Mouse (Mus musculus) brain, adult 2 months (tissue): ENCODE measurements around the gene Angptl4.

ENCODE experiments used
- DNase-seq: peaks from one replicate; pipeline ENCODE4 v3.0.0; 2011; ENCODE audit warnings: low read depth, low spot score

Gene Angptl4

GRCm38 (mm10) chr17:33804745-33805144 is 23.1 kb upstream of the Angptl4 start:
- DNase-seq: no peak

- no peak for DNase-seq
Measured at GRCm38 (mm10) chr17:33804205-33804604, 22.6 kb upstream of the Angptl4 start.

GRCm38 (mm10) chr17:33802221-33802620 is 20.6 kb upstream of the Angptl4 start:
- DNase-seq: no peak

GRCm38 (mm10) chr17:33799277-33799676 is 17.6 kb upstream of the Angptl4 start:
- DNase-seq: no peak

GRCm38 (mm10) chr17:33798306-33798705 is 16.7 kb upstream of the Angptl4 start:
- peak; percentile 52 for DNase-seq

GRCm38 (mm10) chr17:33788732-33789131 is 7.1 kb upstream of the Angptl4 start:
- DNase-seq: no peak

GRCm38 (mm10) chr17:33786375-33786774 is 4.7 kb upstream of the Angptl4 start:
- peak; percentile 62 for DNase-seq

- no peak for DNase-seq
Measured at GRCm38 (mm10) chr17:33784939-33785338, 3.3 kb upstream of the Angptl4 start.

GRCm38 (mm10) chr17:33783408-33783807 is 1.8 kb upstream of the Angptl4 start:
- peak; percentile 77 for DNase-seq

GRCm38 (mm10) chr17:33782067-33782466 is 437 bp upstream of the Angptl4 start:
- no peak for DNase-seq

- DNase-seq: no peak
Measured at GRCm38 (mm10) chr17:33780431-33780830, 1.2 kb downstream of the Angptl4 start.

- DNase-seq: no peak
Measured at GRCm38 (mm10) chr17:33779967-33780295, 1.7 kb downstream of the Angptl4 start.

GRCm38 (mm10) chr17:33779271-33779966 is 2.2 kb downstream of the Angptl4 start:
- DNase-seq: peak; percentile 82

- DNase-seq: no peak
Measured at GRCm38 (mm10) chr17:33775287-33775686, 6.3 kb downstream of the Angptl4 start.

- no peak for DNase-seq
Measured at GRCm38 (mm10) chr17:33774573-33775155, 7.0 kb downstream of the Angptl4 start.

- no peak for DNase-seq
Measured at GRCm38 (mm10) chr17:33773871-33774572, 7.6 kb downstream of the Angptl4 start.

- no peak for DNase-seq
Measured at GRCm38 (mm10) chr17:33773426-33773825, 8.2 kb downstream of the Angptl4 start.

- no peak for DNase-seq
Measured at GRCm38 (mm10) chr17:33771617-33772016, 10.0 kb downstream of the Angptl4 start.

- DNase-seq: no peak
Measured at GRCm38 (mm10) chr17:33766389-33766788, 15.2 kb downstream of the Angptl4 start.

- DNase-seq: peak; percentile 100
Measured at GRCm38 (mm10) chr17:33760255-33761165, 21.1 kb downstream of the Angptl4 start, which contains the start of gene Rab11b. Rab11b (minus strand) TSS chr17:33760530.

- peak; percentile 88 for DNase-seq
Measured at GRCm38 (mm10) chr17:33759767-33760254, 21.8 kb downstream of the Angptl4 start.

GRCm38 (mm10) chr17:33757231-33757630 is 24.4 kb downstream of the Angptl4 start:
- DNase-seq: peak; percentile 50
